Mouse (Mus musculus): Measurements from ENCODE around the gene Plaur.

The Plaur gene

GRCm38 (mm10) chr7:24446697-24447340, 15.5 kb upstream of the Plaur start:
- DNase-seq = no peak

- DNase-seq = no peak
These were observed 13.3 kb upstream of the Plaur start for GRCm38 (mm10) chr7:24448782-24449517.

- DNase-seq = no peak
These were observed 11.7 kb upstream of the Plaur start for GRCm38 (mm10) chr7:24450585-24451017.

GRCm38 (mm10) chr7:24451855-24452311, 10.4 kb upstream of the Plaur start, which contains the start of gene Irgc1:
Gene Irgc1, minus strand, starts transcription at chr7:24452297.
- DNase-seq = no peak

- DNase-seq = no peak
These were observed 8.1 kb upstream of the Plaur start for GRCm38 (mm10) chr7:24454199-24454598.

- peak; percentile 66 for DNase-seq
These were observed 6.6 kb upstream of the Plaur start for GRCm38 (mm10) chr7:24455726-24456125.

- no peak for DNase-seq
These were observed 4.4 kb upstream of the Plaur start for GRCm38 (mm10) chr7:24457726-24458370.

GRCm38 (mm10) chr7:24459440-24459839, 2.8 kb upstream of the Plaur start:
- DNase-seq = no peak

- peak; percentile 73 for DNase-seq
These were observed 2.4 kb upstream of the Plaur start for GRCm38 (mm10) chr7:24459843-24460242.

GRCm38 (mm10) chr7:24461376-24462051, 770 bp upstream of the Plaur start:
- peak; percentile 79 for DNase-seq

GRCm38 (mm10) chr7:24466835-24467234, 4.6 kb downstream of the Plaur start:
- DNase-seq = no peak

- no peak for DNase-seq
These were observed 5.6 kb downstream of the Plaur start for GRCm38 (mm10) chr7:24467886-24468285.

GRCm38 (mm10) chr7:24469126-24469525, 6.8 kb downstream of the Plaur start:
- peak; percentile 38 for DNase-seq

GRCm38 (mm10) chr7:24470356-24470755, 8.1 kb downstream of the Plaur start:
- no peak for DNase-seq

GRCm38 (mm10) chr7:24472442-24472841, 10.2 kb downstream of the Plaur start:
- DNase-seq = no peak

GRCm38 (mm10) chr7:24472937-24473336, 10.7 kb downstream of the Plaur start:
- DNase-seq = no peak

- DNase-seq = peak; percentile 77
These were observed 11.7 kb downstream of the Plaur start for GRCm38 (mm10) chr7:24473913-24474529.

- DNase-seq = peak; percentile 44
These were observed 12.7 kb downstream of the Plaur start for GRCm38 (mm10) chr7:24474811-24475506.

- DNase-seq = no peak
These were observed 14.1 kb downstream of the Plaur start for GRCm38 (mm10) chr7:24476338-24476737.

- no peak for DNase-seq
These were observed 14.6 kb downstream of the Plaur start for GRCm38 (mm10) chr7:24476856-24477255.

- no peak for DNase-seq
These were observed 16.6 kb downstream of the Plaur start for GRCm38 (mm10) chr7:24478911-24479310.

- DNase-seq = no peak
These were observed 17.4 kb downstream of the Plaur start for GRCm38 (mm10) chr7:24479685-24480084.
